23 mouse cellular contexts compared by ENCODE assay signal in the genomic region with DNA sequence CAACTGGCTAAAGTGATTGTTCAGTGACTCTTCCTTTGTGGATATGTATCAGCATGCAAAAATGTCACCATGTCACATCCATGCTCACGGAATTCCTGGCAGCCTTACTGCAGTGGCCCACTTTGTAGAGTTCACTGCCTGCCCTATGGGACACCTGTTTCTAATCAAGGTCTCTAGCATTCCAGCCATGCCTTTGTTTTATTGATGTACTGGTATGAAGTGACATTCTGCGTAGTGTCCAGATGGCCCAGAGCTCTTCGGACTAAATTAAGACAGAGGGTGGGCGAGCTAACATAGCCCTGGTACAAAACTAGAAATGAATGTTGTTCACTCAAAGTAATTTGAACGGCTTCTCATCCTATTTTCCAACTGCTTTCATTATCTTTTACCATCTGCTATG. TPM values are rescaled to one million over a fixed set of nuclear protein-coding genes. Genes with fewer than 3 reads are reported as not detected.
DNase-seq lines count a peak whose midpoint lies in the region; ATAC-seq and TF ChIP-seq lines count a peak whose summit lies in the region.
"Had no signal": no experiment of that assay in that cellular context is flagged by ENCODE, and none has a peak within 500 bp of the region (broad histone marks: within the 10 kb centered on the region; RNA-seq: fewer than 3 reads in every experiment).

No protein-coding gene starts in this region.

- TF ChIP-seq CTCF in hindbrain, postnatal 0 days (IDR thresholded peaks at IDR 0.05; ENCODE audit: low read depth), result no peak

- no peaks in the 10 kb centered on the region for H3K9me3 ChIP-seq in forebrain, embryonic 10.5 days
- no peaks in the 10 kb centered on the region for H3K9me3 ChIP-seq in forebrain, embryonic 11.5 days (ENCODE audit: control insufficient read depth, low read length)
- H3K9me3 ChIP-seq in hindbrain, embryonic 10.5 days, result no peaks in the 10 kb centered on the region
- no peaks in the 10 kb centered on the region for H3K9me3 ChIP-seq in hindbrain, postnatal 0 days (ENCODE audit: low read length)
- H3K9me3 ChIP-seq in embryonic facial prominence, embryonic 11.5 days (replicated peaks; ENCODE audit: control insufficient read depth, low read length), result no peaks in the 10 kb centered on the region
- no peaks in the 10 kb centered on the region for H3K9me3 ChIP-seq in limb, embryonic 13.5 days
- no peaks in the 10 kb centered on the region for H3K9me3 ChIP-seq in midbrain, embryonic 14.5 days (ENCODE audit: control insufficient read depth, low read length)
- H3K9me3 ChIP-seq: embryonic facial prominence, embryonic 15.5 days; G1E; megakaryocyte, embryonic 14.5 days; stomach, embryonic 15.5 days had no signal

- peak; percentile 18 for DNase-seq in forebrain, embryonic 10.5 days (ENCODE audit: extremely low spot score, low spot score)
- no peak for DNase-seq in forebrain, embryonic 11.5 days (ENCODE audit: low spot score)
- peak; percentile 6 for DNase-seq in hindbrain, embryonic 10.5 days (ENCODE audit: low spot score)
- no peak for DNase-seq in hindbrain, postnatal 0 days (ENCODE audit: low spot score)
- peak; percentile 65 for DNase-seq in embryonic facial prominence, embryonic 11.5 days (ENCODE audit: low spot score)
- DNase-seq in midbrain, embryonic 14.5 days, result no peak
- no peak for DNase-seq in right cerebral cortex, postnatal 4 days
- DNase-seq: adrenal gland, postnatal 25 days; cerebellum, adult 11-12 months; cerebellum, postnatal 36 days; gastrocnemius, postnatal 10 days; kidney, adult 2 months; kidney, postnatal 14 days; lung, adult 2 months; right cerebral cortex, postnatal 14 days had no signal

- H3K4me3 ChIP-seq in forebrain, embryonic 10.5 days, result no peak overlapping the region
- H3K4me3 ChIP-seq in forebrain, embryonic 11.5 days (ENCODE audit: low read depth, low read length), result no peak overlapping the region
- H3K4me3 ChIP-seq in hindbrain, embryonic 10.5 days, result no peak overlapping the region
- H3K4me3 ChIP-seq in hindbrain, postnatal 0 days (ENCODE audit: low read length), result no peak overlapping the region
- H3K4me3 ChIP-seq in embryonic facial prominence, embryonic 11.5 days (ENCODE audit: low read depth, low read length), result no peak overlapping the region
- no peak overlapping the region for H3K4me3 ChIP-seq in limb, embryonic 13.5 days
- H3K4me3 ChIP-seq in midbrain, embryonic 14.5 days (replicated peaks; ENCODE audit: low read depth, low read length), result no peak overlapping the region
- H3K4me3 ChIP-seq: embryonic facial prominence, embryonic 15.5 days; megakaryocyte, embryonic 14.5 days; stomach, embryonic 15.5 days had no signal

- H3K27ac ChIP-seq in forebrain, embryonic 10.5 days, result no peak overlapping the region
- H3K27ac ChIP-seq in forebrain, embryonic 11.5 days (ENCODE audit: low read depth, low read length), result no peak overlapping the region
- H3K27ac ChIP-seq in hindbrain, embryonic 10.5 days, result no peak overlapping the region
- no peak overlapping the region for H3K27ac ChIP-seq in hindbrain, postnatal 0 days
- no peak overlapping the region for H3K27ac ChIP-seq in embryonic facial prominence, embryonic 11.5 days (replicated peaks; ENCODE audit: low read depth, low read length)
- no peak overlapping the region; the same call in 1 of the 2 replicates for H3K27ac ChIP-seq in limb, embryonic 13.5 days
- H3K27ac ChIP-seq in midbrain, embryonic 14.5 days (replicated peaks; ENCODE audit: low read depth, low read length), result no peak overlapping the region
- H3K27ac ChIP-seq: embryonic facial prominence, embryonic 15.5 days; stomach, embryonic 15.5 days had no signal

- WGBS in forebrain, embryonic 10.5 days, result 69% methylated on average over 5 of the region's 5 CpGs
- 76% methylated on average over 5 of the region's 5 CpGs for WGBS in forebrain, embryonic 11.5 days
- 78% methylated on average over 5 of the region's 5 CpGs for WGBS in hindbrain, embryonic 10.5 days
- 75% methylated on average over 5 of the region's 5 CpGs for WGBS in hindbrain, postnatal 0 days
- 42% methylated on average over 5 of the region's 5 CpGs for WGBS in embryonic facial prominence, embryonic 11.5 days
- 12% methylated on average over 5 of the region's 5 CpGs for WGBS in limb, embryonic 13.5 days
- WGBS in midbrain, embryonic 14.5 days, result 88% methylated on average over 5 of the region's 5 CpGs

- ATAC-seq in forebrain, embryonic 11.5 days (replicated peaks; ENCODE audit: low FRiP score), result no peak
- ATAC-seq in hindbrain, postnatal 0 days, result no peak
- ATAC-seq in embryonic facial prominence, embryonic 11.5 days (replicated peaks; ENCODE audit: insufficient number of reproducible peaks, low FRiP score, low TSS enrichment, low read depth), result no peak
- ATAC-seq in limb, embryonic 13.5 days (ENCODE audit: low FRiP score, low read depth), result peak; percentile 48; the same call in 1 of the 2 replicates
- ATAC-seq in midbrain, embryonic 14.5 days (ENCODE audit: low FRiP score, low TSS enrichment), result no peak
- ATAC-seq: inflammation-experienced regulatory T-cells, adult 6 months; midbrain, embryonic 16.5 days had no signal

- H3K4me1 ChIP-seq in forebrain, embryonic 10.5 days, result no peaks in the 10 kb centered on the region; the same call in 1 of the 2 replicates
- no peaks in the 10 kb centered on the region for H3K4me1 ChIP-seq in forebrain, embryonic 11.5 days (replicated peaks; ENCODE audit: control insufficient read depth, insufficient read depth, low read length)
- H3K4me1 ChIP-seq in hindbrain, embryonic 10.5 days (replicated peaks), result no peaks in the 10 kb centered on the region
- no peaks in the 10 kb centered on the region for H3K4me1 ChIP-seq in hindbrain, postnatal 0 days (ENCODE audit: insufficient read depth, low read length)
- no peaks in the 10 kb centered on the region for H3K4me1 ChIP-seq in embryonic facial prominence, embryonic 11.5 days (ENCODE audit: control insufficient read depth, insufficient read depth, low read length)
- H3K4me1 ChIP-seq in limb, embryonic 13.5 days, result peaks cover 14% of the 10 kb centered on the region
- H3K4me1 ChIP-seq in midbrain, embryonic 14.5 days (ENCODE audit: control insufficient read depth, insufficient read depth, low read length), result no peaks in the 10 kb centered on the region
- H3K4me1 ChIP-seq: embryonic facial prominence, embryonic 15.5 days; stomach, embryonic 15.5 days had no signal

- H3K9ac ChIP-seq in forebrain, embryonic 11.5 days (ENCODE audit: low read length), result no peak overlapping the region
- no peak overlapping the region for H3K9ac ChIP-seq in hindbrain, postnatal 0 days (replicated peaks; ENCODE audit: low read length)
- no peak overlapping the region for H3K9ac ChIP-seq in embryonic facial prominence, embryonic 11.5 days (replicated peaks; ENCODE audit: low read length)
- H3K9ac ChIP-seq in limb, embryonic 13.5 days, result no peak overlapping the region
- H3K9ac ChIP-seq in midbrain, embryonic 14.5 days (replicated peaks; ENCODE audit: low read length), result no peak overlapping the region
- H3K9ac ChIP-seq: embryonic facial prominence, embryonic 15.5 days; stomach, embryonic 15.5 days had no signal

- H3K4me2 ChIP-seq in forebrain, embryonic 11.5 days (ENCODE audit: low read depth, low read length, severe bottlenecking), result no peak overlapping the region
- no peak overlapping the region for H3K4me2 ChIP-seq in hindbrain, postnatal 0 days (ENCODE audit: low read depth, low read length)
- no peak overlapping the region for H3K4me2 ChIP-seq in embryonic facial prominence, embryonic 11.5 days (ENCODE audit: low read depth, low read length)
- no peak overlapping the region for H3K4me2 ChIP-seq in limb, embryonic 13.5 days (replicated peaks)
- H3K4me2 ChIP-seq in midbrain, embryonic 14.5 days (ENCODE audit: low read length), result no peak overlapping the region
- H3K4me2 ChIP-seq: embryonic facial prominence, embryonic 15.5 days; liver, embryonic 11.5 days; stomach, embryonic 15.5 days had no signal

- H3K36me3 ChIP-seq in forebrain, embryonic 10.5 days (replicated peaks), result no peaks in the 10 kb centered on the region
- H3K36me3 ChIP-seq in forebrain, embryonic 11.5 days (ENCODE audit: control insufficient read depth, insufficient read depth, low read length), result no peaks in the 10 kb centered on the region
- no peaks in the 10 kb centered on the region for H3K36me3 ChIP-seq in hindbrain, embryonic 10.5 days
- no peaks in the 10 kb centered on the region for H3K36me3 ChIP-seq in hindbrain, postnatal 0 days (ENCODE audit: insufficient read depth, low read length)
- H3K36me3 ChIP-seq in embryonic facial prominence, embryonic 11.5 days (replicated peaks; ENCODE audit: control insufficient read depth, insufficient read depth, low read depth, low read length), result no peaks in the 10 kb centered on the region
- no peaks in the 10 kb centered on the region for H3K36me3 ChIP-seq in limb, embryonic 13.5 days
- H3K36me3 ChIP-seq in midbrain, embryonic 14.5 days (ENCODE audit: control insufficient read depth, insufficient read depth, low read length), result no peaks in the 10 kb centered on the region
- H3K36me3 ChIP-seq: embryonic facial prominence, embryonic 15.5 days; G1E; stomach, embryonic 15.5 days had no signal

- H3K27me3 ChIP-seq in forebrain, embryonic 10.5 days (ENCODE audit: poor library complexity, severe bottlenecking), result no peaks in the 10 kb centered on the region
- no peaks in the 10 kb centered on the region for H3K27me3 ChIP-seq in forebrain, embryonic 11.5 days (ENCODE audit: control insufficient read depth, insufficient read depth, low read length)
- H3K27me3 ChIP-seq in hindbrain, embryonic 10.5 days (ENCODE audit: insufficient read depth, poor library complexity, severe bottlenecking), result 0 out of 2 replicates have a peak, but pooled peaks cover 1% of the 10 kb centered on the region
- H3K27me3 ChIP-seq in hindbrain, postnatal 0 days (ENCODE audit: insufficient read depth, low read length), result no peaks in the 10 kb centered on the region
- no peaks in the 10 kb centered on the region for H3K27me3 ChIP-seq in embryonic facial prominence, embryonic 11.5 days (ENCODE audit: control insufficient read depth, insufficient read depth, low read length)
- no peaks in the 10 kb centered on the region for H3K27me3 ChIP-seq in limb, embryonic 13.5 days
- no peaks in the 10 kb centered on the region for H3K27me3 ChIP-seq in midbrain, embryonic 14.5 days (ENCODE audit: control insufficient read depth, insufficient read depth, low read length)
- H3K27me3 ChIP-seq: embryonic facial prominence, embryonic 15.5 days; stomach, embryonic 15.5 days had no signal

RNA-seq across cellular contexts. Expression of a gene that starts 11.5 kb away (rescaled TPM):
- 97.2 and 102 TPM in 2 replicates for polyA plus RNA-seq in forebrain, embryonic 10.5 days (2016; fragmentation: Nextera tagmentation; extraction: Ambion mirVana)
- 77.7 and 93.1 TPM in 2 replicates for polyA plus RNA-seq in forebrain, embryonic 11.5 days (2014; fragmentation: Nextera tagmentation; extraction: Ambion mirVana)
- 56.0 and 79.4 TPM in 2 replicates for polyA plus RNA-seq in hindbrain, embryonic 10.5 days (2016; fragmentation: Nextera tagmentation; extraction: Ambion mirVana)
- 13.1 and 15.7 TPM in 2 replicates for total RNA-seq in hindbrain, postnatal 0 days (2014; rRNA removed)
- polyA plus RNA-seq in hindbrain, postnatal 0 days (2015; fragmentation: Nextera tagmentation; extraction: Ambion mirVana), result 50.3 and 58.9 TPM in 2 replicates
- 94.8 and 110 TPM in 2 replicates for polyA plus RNA-seq in embryonic facial prominence, embryonic 11.5 days (2014; fragmentation: Nextera tagmentation; extraction: Ambion mirVana)
- 74.6 and 75.7 TPM in 2 replicates for polyA plus RNA-seq in limb, embryonic 13.5 days (2015; fragmentation: Nextera tagmentation; extraction: Ambion mirVana)
- polyA plus RNA-seq in midbrain, embryonic 14.5 days (2014; fragmentation: Nextera tagmentation; extraction: Ambion mirVana), result 54.5 and 59.6 TPM in 2 replicates

Comparison
In these comparisons a context has a peak if more than half of its experiments do, and no peak if none do; other contexts are left out.
1. DNase-seq: peak in forebrain, embryonic 10.5 days (single experiment), hindbrain, embryonic 10.5 days (single experiment) and embryonic facial prominence, embryonic 11.5 days (single experiment); none in forebrain, embryonic 11.5 days (single experiment), hindbrain, postnatal 0 days (single experiment), midbrain, embryonic 14.5 days (single experiment) and right cerebral cortex, postnatal 4 days (single experiment).